Mouse (Mus musculus) midbrain, embryonic 12.5 days (tissue): ENCODE measurements around the gene Pttg1ip. TPM values are rescaled to one million over a fixed set of nuclear protein-coding genes. Genes with fewer than 3 reads are reported as not detected.

ENCODE experiments used
- ATAC-seq: fragments of 200-750 bp; cut with Nextera tagmentation; 2 replicates; pipeline ENCODE4 v1.8.0; 2017; ENCODE audit warnings: low read depth, moderate TSS enrichment, moderate library complexity; ENCODE audit not compliant: low FRiP score
- H3K27ac ChIP-seq: fragments of 300-500 bp; sonication (generic); replicated peaks from 2 replicates; pipeline ENCODE4 v1.5.1; 2016; ENCODE audit warnings: mild to moderate bottlenecking
- H3K27me3 ChIP-seq: fragments of 300-500 bp; sonication (generic); 2 replicates; pipeline ENCODE4 v1.6.1; 2016; ENCODE audit warnings: mild to moderate bottlenecking
- H3K36me3 ChIP-seq: fragments of 300-500 bp; sonication (generic); 2 replicates; pipeline ENCODE4 v1.6.1; 2016
- H3K4me1 ChIP-seq: fragments of 300-500 bp; sonication (generic); 2 replicates; pipeline ENCODE4 v1.6.1; 2016
- H3K4me2 ChIP-seq: fragments of 300-500 bp; sonication (generic); replicated peaks from 2 replicates; pipeline ENCODE4 v1.6.1; 2016; ENCODE audit warnings: mild to moderate bottlenecking, moderate library complexity
- H3K4me3 ChIP-seq: fragments of 300-500 bp; sonication (generic); 2 replicates; pipeline ENCODE4 v1.5.1; 2016; ENCODE audit warnings: mild to moderate bottlenecking
- H3K9ac ChIP-seq: fragments of 300-500 bp; sonication (generic); replicated peaks from 2 replicates; pipeline ENCODE4 v1.6.1; 2016; ENCODE audit warnings: mild to moderate bottlenecking, moderate library complexity
- H3K9me3 ChIP-seq: fragments of 300-500 bp; sonication (generic); 2 replicates; pipeline ENCODE4 v1.6.1; 2016; ENCODE audit warnings: mild to moderate bottlenecking
- WGBS: fragments of 180-500 bp; shearing (Covaris S2); methylation state at CpG from one replicate; pipeline ENCODE4 v1.1.7; 2016; 5-methylcytosine and 5-hydroxymethylcytosine counted together
- polyA plus RNA-seq: library from polyadenylated mRNA; unstranded; fragments of >200 nt; fragmentation: Nextera tagmentation; extraction: Ambion mirVana; gene quantifications from 2 replicates; pipeline ENCODE4 v1.2.1, GENCODE M21; 2016

Gene Pttg1ip
- 62.4 and 69.4 TPM in 2 replicates for polyA plus RNA-seq

- Histone ChIP-seq H3K9me3 (no peaks in the 10 kb centered on the region), H3K36me3 (0 out of 2 replicates have a peak, but pooled peaks cover under 1% of the 10 kb centered on the region), H3K4me3 (peak within 1 kb of the TSS; percentile 89), H3K27ac (peak within 1 kb of the TSS; percentile 83), H3K4me2 (peak within 1 kb of the TSS; percentile 88), H3K9ac (peak within 1 kb of the TSS; percentile 87), H3K4me1 (peaks cover 18% of the 10 kb centered on the region), H3K27me3 (0 out of 2 replicates have a peak, but pooled peaks cover 5% of the 10 kb centered on the region)
- peak; percentile 98 for ATAC-seq
- WGBS = under 1% methylated on average over 64 of the region's 64 CpGs
Observed at GRCm38 (mm10) chr10:77581408-77582284, at the start of gene Pttg1ip. Gene Pttg1ip, plus strand, starts transcription at chr10:77581720.

- Histone ChIP-seq H3K4me1 (no peaks in the 10 kb centered on the region), H3K9ac (no peak overlapping the region), H3K4me2 (no peak overlapping the region), H3K36me3 (no peaks in the 10 kb centered on the region), H3K9me3 (no peaks in the 10 kb centered on the region), H3K4me3 (no peak overlapping the region), H3K27ac (no peak overlapping the region), H3K27me3 (no peaks in the 10 kb centered on the region)
- 70% methylated on average over 1 of the region's 1 CpGs for WGBS
- no peak for ATAC-seq
Observed at GRCm38 (mm10) chr10:77532020-77532413, 49.5 kb upstream of the Pttg1ip start.

- Histone ChIP-seq H3K27ac (no peak overlapping the region), H3K9ac (no peak overlapping the region), H3K27me3 (no peaks in the 10 kb centered on the region), H3K9me3 (no peaks in the 10 kb centered on the region), H3K4me1 (no peaks in the 10 kb centered on the region), H3K4me2 (no peak overlapping the region), H3K36me3 (no peaks in the 10 kb centered on the region), H3K4me3 (no peak overlapping the region)
- ATAC-seq = no peak
- WGBS = 78% methylated on average over 8 of the region's 8 CpGs
Observed at GRCm38 (mm10) chr10:77536727-77537126, 44.8 kb upstream of the Pttg1ip start.

- no peak overlapping the region for H3K4me2 ChIP-seq
- H3K4me3 ChIP-seq = no peak overlapping the region
- no peak for ATAC-seq
- no peaks in the 10 kb centered on the region for H3K36me3 ChIP-seq
- no peak overlapping the region for H3K27ac ChIP-seq
- no peak overlapping the region for H3K9ac ChIP-seq
- WGBS = 89% methylated on average over 11 of the region's 11 CpGs
- no peaks in the 10 kb centered on the region for H3K9me3 ChIP-seq
- no peaks in the 10 kb centered on the region for H3K4me1 ChIP-seq
- H3K27me3 ChIP-seq = no peaks in the 10 kb centered on the region
Observed at GRCm38 (mm10) chr10:77537215-77538209, 44.0 kb upstream of the Pttg1ip start.

- no peak overlapping the region for H3K4me2 ChIP-seq
- no peaks in the 10 kb centered on the region for H3K27me3 ChIP-seq
- H3K9ac ChIP-seq = no peak overlapping the region
- no peaks in the 10 kb centered on the region for H3K4me1 ChIP-seq
- H3K4me3 ChIP-seq = no peak overlapping the region
- no peak overlapping the region for H3K27ac ChIP-seq
- H3K9me3 ChIP-seq = no peaks in the 10 kb centered on the region
- 79% methylated on average over 7 of the region's 7 CpGs for WGBS
- ATAC-seq = no peak
- H3K36me3 ChIP-seq = no peaks in the 10 kb centered on the region
Observed at GRCm38 (mm10) chr10:77539320-77539945, 42.1 kb upstream of the Pttg1ip start.

- Histone ChIP-seq H3K36me3 (no peaks in the 10 kb centered on the region), H3K9ac (no peak overlapping the region), H3K27ac (no peak overlapping the region), H3K4me2 (no peak overlapping the region), H3K27me3 (no peaks in the 10 kb centered on the region), H3K4me1 (no peaks in the 10 kb centered on the region), H3K4me3 (no peak overlapping the region), H3K9me3 (no peaks in the 10 kb centered on the region)
- 88% methylated on average over 4 of the region's 4 CpGs for WGBS
- ATAC-seq = no peak
Observed at GRCm38 (mm10) chr10:77540576-77541102, 40.9 kb upstream of the Pttg1ip start.

GRCm38 (mm10) chr10:77541864-77542666, 39.5 kb upstream of the Pttg1ip start:
- H3K4me1 ChIP-seq = no peaks in the 10 kb centered on the region
- no peak overlapping the region for H3K9ac ChIP-seq
- H3K27ac ChIP-seq = no peak overlapping the region
- H3K36me3 ChIP-seq = no peaks in the 10 kb centered on the region
- H3K9me3 ChIP-seq = no peaks in the 10 kb centered on the region
- WGBS = 85% methylated on average over 10 of the region's 10 CpGs
- ATAC-seq = no peak
- no peak overlapping the region for H3K4me3 ChIP-seq
- H3K27me3 ChIP-seq = no peaks in the 10 kb centered on the region
- no peak overlapping the region for H3K4me2 ChIP-seq

GRCm38 (mm10) chr10:77543226-77543625, 38.3 kb upstream of the Pttg1ip start:
- no peak overlapping the region for H3K9ac ChIP-seq
- H3K27me3 ChIP-seq = no peaks in the 10 kb centered on the region
- no peak for ATAC-seq
- H3K27ac ChIP-seq = no peak overlapping the region
- no peaks in the 10 kb centered on the region for H3K36me3 ChIP-seq
- WGBS = 34% methylated on average over 7 of the region's 7 CpGs
- no peak overlapping the region for H3K4me2 ChIP-seq
- H3K4me3 ChIP-seq = no peak overlapping the region
- no peaks in the 10 kb centered on the region for H3K4me1 ChIP-seq
- no peaks in the 10 kb centered on the region for H3K9me3 ChIP-seq

GRCm38 (mm10) chr10:77544916-77545315, 36.6 kb upstream of the Pttg1ip start:
- ATAC-seq = no peak

GRCm38 (mm10) chr10:77548576-77548975, 32.9 kb upstream of the Pttg1ip start:
- H3K9ac ChIP-seq = no peak overlapping the region
- WGBS = 88% methylated on average over 10 of the region's 10 CpGs
- ATAC-seq = no peak

More at GRCm38 (mm10) chr10:77544916-77545315, 36.6 kb upstream of the Pttg1ip start:
- WGBS = 81% methylated on average over 5 of the region's 5 CpGs
- no peak overlapping the region for H3K4me3 ChIP-seq
- no peaks in the 10 kb centered on the region for H3K36me3 ChIP-seq
- no peaks in the 10 kb centered on the region for H3K9me3 ChIP-seq
- no peak overlapping the region for H3K9ac ChIP-seq
- H3K4me1 ChIP-seq = no peaks in the 10 kb centered on the region
- H3K4me2 ChIP-seq = no peak overlapping the region
- H3K27ac ChIP-seq = no peak overlapping the region
- H3K27me3 ChIP-seq = no peaks in the 10 kb centered on the region

GRCm38 (mm10) chr10:77550874-77551273, 30.6 kb upstream of the Pttg1ip start:
- no peak for ATAC-seq
- H3K9me3 ChIP-seq = no peaks in the 10 kb centered on the region
- 72% methylated on average over 11 of the region's 11 CpGs for WGBS

More at GRCm38 (mm10) chr10:77548576-77548975, 32.9 kb upstream of the Pttg1ip start:
- Histone ChIP-seq H3K9me3 (no peaks in the 10 kb centered on the region), H3K36me3 (no peaks in the 10 kb centered on the region), H3K27ac (no peak overlapping the region), H3K4me3 (no peak overlapping the region), H3K4me2 (no peak overlapping the region), H3K27me3 (no peaks in the 10 kb centered on the region), H3K4me1 (no peaks in the 10 kb centered on the region)

More at GRCm38 (mm10) chr10:77550874-77551273, 30.6 kb upstream of the Pttg1ip start:
- no peaks in the 10 kb centered on the region for H3K27me3 ChIP-seq
- no peaks in the 10 kb centered on the region for H3K36me3 ChIP-seq
- no peak overlapping the region for H3K9ac ChIP-seq
- H3K4me2 ChIP-seq = no peak overlapping the region
- H3K27ac ChIP-seq = no peak overlapping the region
- H3K4me1 ChIP-seq = no peaks in the 10 kb centered on the region
- H3K4me3 ChIP-seq = no peak overlapping the region
